Mouse (Mus musculus) liver, embryonic 11.5 days (tissue): ENCODE measurements around the gene Mettl21a. TPM values are rescaled to one million over a fixed set of nuclear protein-coding genes. Genes with fewer than 3 reads are reported as not detected.

Experiments used
- ATAC-seq: fragments of 200-750 bp; cut with Nextera tagmentation; replicated peaks from 2 replicates; pipeline ENCODE4 v1.8.0; 2017; ENCODE audit warnings: moderate number of reproducible peaks, mild to moderate bottlenecking, moderate TSS enrichment, moderate library complexity; ENCODE audit not compliant: low FRiP score
- DNase-seq: peaks from one replicate; pipeline ENCODE4 v3.0.0-alpha.2; 2017; ENCODE audit warnings: low spot score
- H3K27ac ChIP-seq: fragments of 300-500 bp; sonication (generic); 2 replicates; pipeline ENCODE4 v1.5.1; 2014; ENCODE audit warnings: mild to moderate bottlenecking, low read depth, low read length, control low read depth
- H3K27me3 ChIP-seq: fragments of 300-500 bp; sonication (generic); replicated peaks from 2 replicates; pipeline ENCODE4 v1.6.1; 2014; ENCODE audit warnings: low read length, mixed read lengths; ENCODE audit not compliant: control insufficient read depth, insufficient read depth
- H3K36me3 ChIP-seq: fragments of 300-500 bp; sonication (generic); 2 replicates; pipeline ENCODE4 v1.6.1; 2014; ENCODE audit warnings: mild to moderate bottlenecking, low read length, moderate library complexity, mixed read lengths; ENCODE audit not compliant: control insufficient read depth, insufficient read depth
- H3K4me1 ChIP-seq: fragments of 300-500 bp; sonication (generic); replicated peaks from 2 replicates; pipeline ENCODE4 v1.6.1; 2014; ENCODE audit warnings: low read length, mixed read lengths; ENCODE audit not compliant: control insufficient read depth, insufficient read depth
- H3K4me2 ChIP-seq: fragments of 300-500 bp; sonication (generic); 2 replicates; pipeline ENCODE4 v1.6.1; 2014; ENCODE audit warnings: mild to moderate bottlenecking, control low read depth, moderate library complexity
- H3K4me3 ChIP-seq: fragments of 300-500 bp; sonication (generic); 2 replicates; pipeline ENCODE4 v1.5.1; 2014; ENCODE audit warnings: low read depth, low read length, control low read depth
- H3K9ac ChIP-seq: fragments of 300-500 bp; sonication (generic); 2 replicates; pipeline ENCODE4 v1.6.1; 2014; ENCODE audit warnings: low read depth, low read length, control low read depth
- H3K9me3 ChIP-seq: fragments of 300-500 bp; sonication (generic); 2 replicates; pipeline ENCODE4 v1.6.1; 2016; ENCODE audit warnings: low read length, inconsistent platforms, mixed read lengths; ENCODE audit not compliant: control insufficient read depth
- WGBS: fragments of 180-500 bp; shearing (Covaris S2); extraction: QIAGEN DNeasy Blood & Tissue Kit; methylation state at CpG from one replicate; pipeline ENCODE4 v1.1.7; 2014; 5-methylcytosine and 5-hydroxymethylcytosine counted together
- polyA plus RNA-seq: library from polyadenylated mRNA; unstranded; fragments of >200 nt; fragmentation: Nextera tagmentation; extraction: Ambion mirVana; gene quantifications from 2 replicates; pipeline ENCODE4 v1.2.1, GENCODE M21; 2014

The Mettl21a gene
- polyA plus RNA-seq, 1 experiment from 2014 or later, result 16.3 TPM

- H3K36me3 ChIP-seq, result no peaks in the 10 kb centered on the region
- no peak overlapping the region for H3K9ac ChIP-seq
- H3K4me3 ChIP-seq, result no peak overlapping the region
- H3K9me3 ChIP-seq, result no peaks in the 10 kb centered on the region
- WGBS, result 93% methylated on average over 6 of the region's 6 CpGs
- no peak overlapping the region for H3K27ac ChIP-seq
- no peak overlapping the region for H3K4me2 ChIP-seq
- no peak for ATAC-seq
- DNase-seq, result no peak
- H3K4me1 ChIP-seq, result no peaks in the 10 kb centered on the region
- no peaks in the 10 kb centered on the region for H3K27me3 ChIP-seq
Measured at GRCm38 (mm10) chr1:64641069-64641468, 24.0 kb upstream of the Mettl21a start.

GRCm38 (mm10) chr1:64639279-64639678, 22.2 kb upstream of the Mettl21a start:
- peaks cover 5% of the 10 kb centered on the region for H3K4me1 ChIP-seq
- H3K36me3 ChIP-seq, result no peaks in the 10 kb centered on the region
- ATAC-seq (peak; percentile 95), DNase-seq (no peak)
- H3K9me3 ChIP-seq, result no peaks in the 10 kb centered on the region
- H3K9ac ChIP-seq, result no peak overlapping the region
- WGBS, result 40% methylated on average over 6 of the region's 6 CpGs
- no peak overlapping the region for H3K4me3 ChIP-seq
- no peaks in the 10 kb centered on the region for H3K27me3 ChIP-seq
- H3K27ac ChIP-seq, result no peak overlapping the region
- peak overlapping the region; percentile 14; the same call in 1 of the 2 replicates for H3K4me2 ChIP-seq

- no peaks in the 10 kb centered on the region for H3K36me3 ChIP-seq
- H3K9me3 ChIP-seq, result no peaks in the 10 kb centered on the region
- H3K4me3 ChIP-seq, result no peak overlapping the region
- no peak for DNase-seq
- no peaks in the 10 kb centered on the region for H3K27me3 ChIP-seq
- 35% methylated on average over 2 of the region's 2 CpGs for WGBS
- H3K27ac ChIP-seq, result no peak overlapping the region
- no peak overlapping the region for H3K4me2 ChIP-seq
- H3K9ac ChIP-seq, result no peak overlapping the region
- H3K4me1 ChIP-seq, result peaks cover 5% of the 10 kb centered on the region
- ATAC-seq, result no peak; the same call in 1 of the 2 replicates
Measured at GRCm38 (mm10) chr1:64635624-64636023, 18.6 kb upstream of the Mettl21a start.

- H3K27ac ChIP-seq, result no peak overlapping the region
- no peak overlapping the region for H3K4me3 ChIP-seq
- no peak for DNase-seq
- WGBS, result 79% methylated on average over 3 of the region's 3 CpGs
- H3K9me3 ChIP-seq, result no peaks in the 10 kb centered on the region
- no peaks in the 10 kb centered on the region for H3K27me3 ChIP-seq
- ATAC-seq, result no peak
- peaks cover 5% of the 10 kb centered on the region for H3K4me1 ChIP-seq
- no peaks in the 10 kb centered on the region for H3K36me3 ChIP-seq
- H3K4me2 ChIP-seq, result no peak overlapping the region
- no peak overlapping the region for H3K9ac ChIP-seq
Measured at GRCm38 (mm10) chr1:64633237-64633636, 16.2 kb upstream of the Mettl21a start.

GRCm38 (mm10) chr1:64631526-64631925, 14.5 kb upstream of the Mettl21a start:
- Histone ChIP-seq H3K27me3 (no peaks in the 10 kb centered on the region), H3K4me1 (peaks cover 5% of the 10 kb centered on the region), H3K4me2 (no peak overlapping the region), H3K27ac (no peak overlapping the region), H3K36me3 (no peaks in the 10 kb centered on the region), H3K4me3 (no peak overlapping the region), H3K9me3 (no peaks in the 10 kb centered on the region), H3K9ac (no peak overlapping the region)
- WGBS, result 81% methylated on average over 5 of the region's 5 CpGs
- DNase-seq (no peak), ATAC-seq (no peak)

- DNase-seq (no peak), ATAC-seq (no peak)
- Histone ChIP-seq H3K27ac (no peak overlapping the region), H3K9ac (no peak overlapping the region), H3K4me3 (no peak overlapping the region), H3K36me3 (no peaks in the 10 kb centered on the region), H3K4me1 (no peaks in the 10 kb centered on the region), H3K9me3 (no peaks in the 10 kb centered on the region), H3K27me3 (no peaks in the 10 kb centered on the region), H3K4me2 (no peak overlapping the region)
Measured at GRCm38 (mm10) chr1:64625214-64625613, 8.2 kb upstream of the Mettl21a start.

- Histone ChIP-seq H3K9me3 (no peaks in the 10 kb centered on the region), H3K4me2 (no peak overlapping the region), H3K27me3 (no peaks in the 10 kb centered on the region), H3K9ac (no peak overlapping the region), H3K27ac (no peak overlapping the region), H3K4me3 (no peak overlapping the region), H3K36me3 (no peaks in the 10 kb centered on the region), H3K4me1 (no peaks in the 10 kb centered on the region)
- no peak for DNase-seq
- no peak for ATAC-seq
- whole genome bisulfite sequencing, result 71% methylated on average over 12 of the region's 12 CpGs
Measured at GRCm38 (mm10) chr1:64623558-64624435, 6.8 kb upstream of the Mettl21a start.

GRCm38 (mm10) chr1:64621116-64621515, 4.1 kb upstream of the Mettl21a start:
- H3K9me3 ChIP-seq, result no peaks in the 10 kb centered on the region
- no peaks in the 10 kb centered on the region for H3K27me3 ChIP-seq
- H3K4me2 ChIP-seq, result no peak overlapping the region
- no peak overlapping the region for H3K27ac ChIP-seq
- H3K36me3 ChIP-seq, result no peaks in the 10 kb centered on the region
- no peak for DNase-seq
- peaks cover 10% of the 10 kb centered on the region for H3K4me1 ChIP-seq
- WGBS, result 87% methylated on average over 5 of the region's 5 CpGs
- H3K9ac ChIP-seq, result no peak overlapping the region
- no peak overlapping the region for H3K4me3 ChIP-seq
- ATAC-seq, result no peak

- H3K9me3 ChIP-seq, result no peaks in the 10 kb centered on the region
- WGBS, result 71% methylated on average over 3 of the region's 3 CpGs
- ATAC-seq (no peak), DNase-seq (no peak)
- peak overlapping the region; percentile 96 for H3K9ac ChIP-seq
- 0 out of 2 replicates have a peak overlapping the region, but pooled peaks have one; percentile 96 for H3K27ac ChIP-seq
- peaks cover 17% of the 10 kb centered on the region for H3K4me1 ChIP-seq
- H3K4me2 ChIP-seq, result peak overlapping the region; percentile 88
- H3K27me3 ChIP-seq, result no peaks in the 10 kb centered on the region
- H3K4me3 ChIP-seq, result peak overlapping the region; percentile 82
- no peaks in the 10 kb centered on the region for H3K36me3 ChIP-seq
Measured at GRCm38 (mm10) chr1:64618226-64618625, 1.2 kb upstream of the Mettl21a start.
